Mouse (Mus musculus): ENCODE measurements at regions not wholly inside any gene's neighbourhood (a gene's known extent, or its start where the extent isn't known, plus 50 kb on each side); places are given as distances from the start of the nearest gene placed in this dataset.

DNA sequence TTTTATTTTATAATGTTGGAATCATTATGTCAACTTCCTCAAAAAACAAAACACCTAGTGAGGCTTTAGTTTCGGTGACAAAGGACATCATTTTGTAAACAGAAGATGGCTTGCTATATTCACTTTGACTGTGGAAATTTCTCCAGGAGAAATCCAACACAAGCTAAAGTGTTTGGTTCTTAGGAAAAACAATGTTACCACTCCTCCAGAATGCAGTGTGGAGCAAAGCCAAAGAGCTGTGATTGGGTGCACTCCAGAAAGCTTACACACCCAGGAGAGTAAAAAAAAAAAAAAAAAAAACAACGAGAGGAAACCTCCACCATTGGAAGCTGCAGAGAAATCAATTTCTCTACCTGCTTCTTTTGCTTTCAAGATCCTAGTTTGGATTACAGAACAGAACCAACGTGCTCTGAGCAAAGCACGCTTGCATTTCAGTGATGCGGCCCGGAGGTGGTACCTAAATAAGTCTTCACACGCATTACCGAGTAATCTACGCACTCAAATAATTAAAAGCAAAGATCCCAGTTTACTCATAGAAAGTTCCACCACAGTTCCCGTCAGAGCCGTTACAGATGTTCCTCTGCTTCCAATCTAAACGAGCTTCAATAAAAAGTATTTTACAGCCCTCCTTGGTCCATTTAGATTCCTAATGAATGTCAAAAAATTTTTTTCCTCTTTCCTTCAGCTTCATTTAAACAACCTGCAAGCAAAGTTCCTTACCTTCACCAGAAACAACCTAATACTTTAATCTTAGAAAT lies 199.5 kb upstream of the Gk2 start:
- TF ChIP-seq EP300 (IDR thresholded peaks at IDR 0.05; ENCODE audit: low read depth): no peak
- TF ChIP-seq CTCF (IDR thresholded peaks at IDR 0.05; ENCODE audit: low read depth): no peak

Measured in liver, postnatal 0 days (tissue).